Mouse (Mus musculus) embryo, embryonic 10.5 days (tissue): ENCODE data around the gene Map4k1.
A peak's percentile ranks its signal among the peaks of the same experiment; 100 is the strongest.

Source experiments
- DNase-seq: peaks from one replicate; pipeline ENCODE4 v3.0.0-alpha.2; 2015; ENCODE audit warnings: low spot score

Map4k1 gene

GRCm38 (mm10) chr7:28977556-28977955 lies 4.3 kb upstream of the Map4k1 start:
- DNase-seq: no peak

DNA sequence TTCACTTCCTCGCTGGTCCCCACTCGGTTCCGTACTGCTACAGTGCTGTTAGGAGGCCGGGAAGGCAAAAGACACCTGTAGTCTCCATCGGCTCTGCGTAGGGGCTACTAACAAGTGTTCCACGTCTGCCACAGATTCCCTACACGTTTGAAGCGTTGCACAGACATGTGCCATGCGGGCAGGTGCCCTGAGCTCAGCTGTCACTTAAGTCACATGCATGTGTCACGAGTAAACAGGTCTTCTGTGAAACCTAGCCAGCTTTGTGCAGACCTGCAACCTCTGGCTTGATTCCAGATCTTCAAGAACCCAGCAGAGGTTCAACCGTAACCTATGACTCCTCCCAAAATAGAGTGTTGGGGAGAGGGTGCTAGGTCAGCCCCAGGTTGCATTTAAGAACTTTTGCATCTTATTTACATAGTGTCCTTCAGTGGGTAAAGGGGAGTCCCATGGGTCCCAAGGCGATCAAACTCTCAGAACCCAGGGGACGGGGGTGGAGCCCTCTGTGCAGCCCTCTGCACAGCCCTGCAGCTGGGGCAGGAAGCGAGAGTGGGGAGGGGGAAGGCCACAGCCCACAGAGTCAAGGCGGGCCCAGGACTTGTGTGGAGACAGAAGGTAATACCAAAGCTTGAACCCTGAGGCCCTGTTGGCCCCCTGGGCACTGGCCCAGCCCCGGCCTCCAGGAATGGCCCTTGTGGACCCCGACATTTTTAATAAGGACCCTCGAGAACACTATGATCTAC lies 594 bp downstream of the Map4k1 start:
- DNase-seq: peak; percentile 30

GRCm38 (mm10) chr7:28983141-28983564 lies 1.3 kb downstream of the Map4k1 start:
- no peak for DNase-seq

GRCm38 (mm10) chr7:28983849-28984248 lies 2.0 kb downstream of the Map4k1 start:
- no peak for DNase-seq

GRCm38 (mm10) chr7:28984452-28984851 lies 2.6 kb downstream of the Map4k1 start:
- DNase-seq: no peak

GRCm38 (mm10) chr7:28985207-28985606 lies 3.4 kb downstream of the Map4k1 start:
- no peak for DNase-seq

DNA sequence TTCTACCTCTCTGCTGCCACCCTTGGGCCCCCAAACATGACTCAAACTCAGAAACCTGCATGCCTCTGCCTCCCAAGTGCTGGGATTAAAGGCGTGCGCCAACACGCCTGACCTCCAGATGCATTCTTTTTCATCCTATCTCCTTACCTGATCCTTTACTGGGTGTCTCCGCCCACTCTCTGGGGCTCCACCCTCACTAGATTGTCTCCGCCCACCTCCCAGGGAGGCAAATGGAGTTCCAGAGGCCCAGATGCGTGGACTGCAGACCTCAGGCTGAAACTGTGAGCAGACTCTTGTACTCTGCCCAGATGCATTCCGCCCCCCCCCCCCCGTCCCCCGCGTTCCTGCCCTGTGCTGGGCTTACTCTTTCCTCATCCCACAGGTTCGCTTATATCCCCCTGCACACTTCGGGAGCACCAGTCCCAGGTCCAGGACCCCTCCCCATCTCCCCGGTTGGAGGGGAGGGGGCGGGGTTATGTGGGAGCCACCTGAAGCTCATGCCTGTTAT lies 9.0 kb downstream of the Map4k1 start:
- DNase-seq: no peak

DNA sequence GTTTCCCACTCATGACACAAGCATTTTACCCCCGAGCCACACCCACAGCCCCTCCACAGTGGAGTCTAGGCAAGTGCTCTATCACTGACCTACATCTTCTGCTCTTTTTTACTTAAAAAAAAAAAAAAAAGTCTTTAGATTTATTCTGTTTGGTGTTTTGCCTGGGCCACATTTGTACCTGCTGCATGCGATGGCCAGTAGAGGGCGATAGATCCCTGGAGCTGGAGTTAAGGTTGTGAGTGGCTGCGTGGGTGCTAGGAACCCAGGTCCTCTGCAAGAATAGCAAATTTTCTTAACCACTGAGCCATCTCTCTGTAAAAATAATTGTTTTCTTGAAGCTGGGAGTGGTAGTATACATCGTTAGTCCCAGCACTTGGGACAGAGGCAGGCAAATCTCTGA lies 9.8 kb downstream of the Map4k1 start:
- no peak for DNase-seq

GRCm38 (mm10) chr7:28992997-28993396 lies 11.1 kb downstream of the Map4k1 start:
- no peak for DNase-seq

- DNase-seq: no peak
Observed at GRCm38 (mm10) chr7:28993402-28993801, 11.6 kb downstream of the Map4k1 start.

DNA sequence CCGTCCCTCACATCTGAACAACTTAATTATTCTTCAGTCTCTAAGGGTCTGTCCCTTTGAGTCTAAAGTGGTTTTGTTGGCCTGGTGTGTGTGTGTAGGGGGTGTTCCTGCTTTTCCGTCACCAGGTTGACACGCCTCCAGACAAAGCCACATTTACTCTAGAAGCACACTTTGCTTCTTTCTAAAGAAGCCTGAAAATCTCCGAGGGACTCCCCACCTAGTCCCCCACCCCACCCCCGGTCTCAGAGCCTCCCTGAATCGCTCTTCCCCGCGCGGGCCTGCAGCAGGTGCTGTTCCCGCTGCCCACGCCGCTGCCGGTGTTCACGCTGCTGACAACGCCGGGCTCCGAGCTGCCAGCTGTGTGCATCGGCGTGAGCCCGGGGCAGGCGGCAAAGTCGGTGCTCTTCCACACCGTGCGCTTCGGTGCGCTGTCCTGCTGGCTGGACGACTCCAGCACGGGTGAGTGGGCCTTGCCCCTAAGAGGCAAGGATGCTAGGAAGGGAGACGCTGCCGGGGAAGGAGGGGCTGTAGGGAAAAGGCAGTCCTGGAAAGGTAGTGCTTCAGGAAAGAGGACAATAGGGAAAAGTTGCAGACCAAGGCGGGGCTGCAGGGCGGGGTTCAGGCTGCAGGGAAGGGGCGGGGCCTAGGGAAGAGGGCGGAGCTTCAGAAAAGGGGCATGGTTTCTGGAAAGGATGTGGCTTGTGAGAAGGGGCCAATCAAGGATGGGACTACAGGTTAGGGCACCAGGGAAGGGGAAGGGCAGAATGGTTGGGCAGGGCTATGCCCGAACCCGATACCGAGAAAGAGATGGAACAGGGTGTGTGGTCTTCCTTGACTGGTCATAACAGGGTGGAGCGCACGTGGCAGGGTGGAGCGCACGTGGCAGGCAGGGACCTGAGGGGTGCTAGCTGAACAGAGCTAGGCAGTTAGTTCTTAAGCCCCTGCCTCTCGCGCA lies 19.1 kb downstream of the Map4k1 start:
- peak; percentile 90 for DNase-seq

GRCm38 (mm10) chr7:29007224-29008101 lies 25.6 kb downstream of the Map4k1 start:
- no peak for DNase-seq

- no peak for DNase-seq
Observed at GRCm38 (mm10) chr7:29008171-29008570, 26.3 kb downstream of the Map4k1 start.

- DNase-seq: no peak
Observed at GRCm38 (mm10) chr7:29008714-29009113, 26.9 kb downstream of the Map4k1 start.

DNA sequence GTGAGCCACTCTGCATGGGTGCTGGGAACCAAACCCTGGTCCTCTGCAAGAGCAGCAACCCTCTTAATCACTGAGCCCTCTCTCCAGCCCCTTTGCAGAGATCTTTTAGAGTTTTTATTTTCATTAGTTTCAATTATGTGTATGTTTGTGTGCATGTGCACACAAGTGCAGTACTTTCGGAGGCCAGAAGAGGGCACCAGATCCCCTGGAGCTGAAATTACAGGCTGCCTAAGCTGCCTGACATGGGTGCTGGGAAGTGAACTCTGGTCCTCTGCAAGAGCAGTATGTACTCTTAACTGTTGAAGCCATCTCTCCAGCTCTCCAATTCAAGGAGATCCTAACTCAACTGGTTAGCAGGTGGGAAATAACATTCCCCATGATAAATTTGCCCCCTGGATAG lies 33.1 kb downstream of the Map4k1 start:
- no peak for DNase-seq

DNA sequence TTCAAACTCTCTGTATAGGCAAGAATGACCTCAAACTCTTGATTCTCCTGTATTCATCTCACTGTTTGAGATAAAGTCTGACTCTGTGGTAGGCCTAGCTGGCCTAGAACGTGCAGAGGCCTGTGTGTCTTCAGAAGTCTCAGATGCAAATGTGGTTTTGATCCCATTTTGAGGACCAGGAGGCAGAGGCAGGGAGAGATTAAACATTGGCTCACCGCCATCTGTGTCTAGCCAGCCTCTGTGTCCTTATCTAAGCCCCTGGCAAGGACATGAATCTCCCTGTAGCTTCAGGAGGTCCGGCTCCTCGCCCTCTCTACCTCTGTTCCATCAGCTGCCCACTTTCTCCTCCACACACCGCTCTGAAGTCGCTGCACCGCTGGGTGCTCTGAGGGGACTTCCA lies 34.6 kb downstream of the Map4k1 start:
- DNase-seq: no peak

GRCm38 (mm10) chr7:29017222-29017621 lies 35.4 kb downstream of the Map4k1 start:
- no peak for DNase-seq

- peak; percentile 10 for DNase-seq
Observed at GRCm38 (mm10) chr7:29019447-29020220, 37.8 kb downstream of the Map4k1 start.

DNA sequence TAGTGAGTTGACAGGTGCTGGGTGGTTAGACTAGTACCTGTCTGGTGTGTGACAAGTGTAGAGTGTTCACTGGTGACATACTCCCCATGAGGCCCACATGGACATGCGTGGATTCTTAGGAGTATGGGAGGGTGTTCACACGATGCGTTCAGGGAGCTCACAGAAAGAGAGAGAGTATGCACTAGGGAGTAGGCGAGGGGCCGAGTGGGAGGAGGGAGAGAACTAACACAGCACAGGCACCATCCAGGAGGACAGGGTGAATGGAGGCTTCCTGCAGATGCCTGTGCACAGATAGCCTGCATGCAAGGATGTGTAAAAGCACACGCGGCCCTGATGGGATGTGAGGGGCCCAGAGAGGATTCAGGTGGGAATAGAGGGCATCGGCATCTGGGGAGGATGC lies 40.6 kb downstream of the Map4k1 start:
- no peak for DNase-seq

DNA sequence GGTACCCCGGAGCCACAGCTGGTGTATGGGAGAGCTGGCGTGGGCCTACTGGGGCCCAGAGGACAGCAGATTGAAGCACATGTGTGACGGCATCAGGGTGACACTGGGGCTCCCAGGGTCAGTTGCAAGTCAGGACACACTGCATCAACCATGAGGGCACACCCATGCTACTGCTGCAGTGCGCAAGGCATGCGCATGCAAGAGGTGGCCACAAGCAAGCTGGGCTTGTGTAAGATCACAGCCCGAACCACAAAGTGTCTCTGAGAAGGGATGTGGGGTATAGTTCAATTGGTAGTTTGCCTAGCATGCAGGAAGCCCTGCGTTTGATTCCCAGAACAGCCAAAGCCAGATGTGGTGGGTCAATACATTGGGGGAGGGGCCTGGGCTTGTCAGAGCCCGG lies 41.7 kb downstream of the Map4k1 start:
- DNase-seq: no peak

- no peak for DNase-seq
Observed at GRCm38 (mm10) chr7:29025566-29025965, 43.7 kb downstream of the Map4k1 start.
